ENCODE assay signal across 20 mouse cellular contexts in genomic region chr5:104150196-104150595, GRCm38 (mm10). TPM values are rescaled to one million over a fixed set of nuclear protein-coding genes. Genes with fewer than 3 reads are reported as not detected.
"Had no signal": no experiment of that assay in that cellular context is flagged by ENCODE, and none has a peak within 500 bp of the region (broad histone marks: within the 10 kb centered on the region; RNA-seq: fewer than 3 reads in every experiment).

No protein-coding gene starts in this region.

- H3K27ac ChIP-seq: kidney, embryonic 15.5 days; left cerebral cortex, adult 2 months; liver, embryonic 13.5 days; stomach, embryonic 15.5 days had no signal

- DNase-seq: kidney, postnatal 10 days; kidney, postnatal 36 days; layer of hippocampus, postnatal 36 days; liver, embryonic 13.5 days; lung, adult 2 months; lung, postnatal 14 days; lung, postnatal 4 days; midbrain, embryonic 14.5 days; right cerebral cortex, adult 18-20 months; right cerebral cortex, postnatal 14 days; right cerebral cortex, postnatal 4 days; thymus, postnatal 25 days had no signal

- H3K4me3 ChIP-seq: kidney, embryonic 15.5 days; left cerebral cortex, adult 2 months; liver, embryonic 13.5 days; stomach, embryonic 15.5 days had no signal

RNA-seq across cellular contexts. Expression of gene Dspp, which starts 20.3 kb away (rescaled TPM):
- total RNA-seq: layer of hippocampus, postnatal 10 days; liver, adult 2 months; megakaryocyte progenitor cell, adult 5-6 weeks; megakaryocyte-erythroid progenitor cell, adult 5-6 weeks; midbrain, postnatal 0 days had no signal

RNA-seq across cellular contexts. Expression of gene Sparcl1, which starts 36.7 kb away (rescaled TPM):
- total RNA-seq: megakaryocyte progenitor cell, adult 5-6 weeks; megakaryocyte-erythroid progenitor cell, adult 5-6 weeks had no signal

RNA-seq across cellular contexts. Expression of gene Dmp1, which starts 52.2 kb away (rescaled TPM):
- total RNA-seq: liver, adult 2 months; megakaryocyte progenitor cell, adult 5-6 weeks; megakaryocyte-erythroid progenitor cell, adult 5-6 weeks; midbrain, postnatal 0 days had no signal
